Mouse (Mus musculus) bone marrow, adult 2 months (tissue): ENCODE results near the gene Cops9. TPM values are rescaled to one million over a fixed set of nuclear protein-coding genes. Genes with fewer than 3 reads are reported as not detected.

Experiments
- H3K27ac ChIP-seq: fragments of 200-500 bp; 2 replicates; pipeline ENCODE4 v1.5.1; 2012; ENCODE audit warnings: low read depth, mild to moderate bottlenecking, control low read depth, inconsistent platforms, low read length; ENCODE audit not compliant: control insufficient read depth, poor library complexity, insufficient read depth
- H3K4me1 ChIP-seq: fragments of 200-500 bp; 2 replicates; pipeline ENCODE4 v1.6.1; 2011; ENCODE audit warnings: low read length; ENCODE audit not compliant: control insufficient read depth, insufficient read depth
- H3K4me3 ChIP-seq: fragments of 200-500 bp; replicated peaks from 2 replicates; pipeline ENCODE3; 2011; ENCODE audit warnings: mild to moderate bottlenecking, low read depth, low read length, control low read depth; ENCODE audit not compliant: control insufficient read depth
- CTCF ChIP-seq: fragments of 200-500 bp; IDR thresholded peaks from 2 replicates; pipeline ENCODE4 v1.5.1; 2011; ENCODE audit warnings: low read length, control low read depth; ENCODE audit not compliant: control insufficient read depth, insufficient read depth
- POLR2A ChIP-seq: fragments of 200-500 bp; IDR thresholded peaks from 2 replicates; pipeline ENCODE4 v1.6.1; 2011; ENCODE audit warnings: low read depth, mild to moderate bottlenecking, control low read depth, low read length, borderline replicate concordance; ENCODE audit not compliant: control insufficient read depth
- WGBS: fragments of 180-500 bp; shearing (Covaris S2); methylation state at CpG from one replicate; pipeline ENCODE4 v1.1.7; 2018; 5-methylcytosine and 5-hydroxymethylcytosine counted together
- polyA plus RNA-seq: library from polyadenylated mRNA; stranded (reverse); fragments of >200 nt; gene quantifications from 2 replicates; pipeline ENCODE4 v1.2.4, GENCODE M21; 2011; ENCODE audit warnings: low replicate concordance; ENCODE audit not compliant: missing spikeins, insufficient read depth, insufficient read length

Cops9 gene
- polyA plus RNA-seq, 1 experiment, result 176 TPM

DNA sequence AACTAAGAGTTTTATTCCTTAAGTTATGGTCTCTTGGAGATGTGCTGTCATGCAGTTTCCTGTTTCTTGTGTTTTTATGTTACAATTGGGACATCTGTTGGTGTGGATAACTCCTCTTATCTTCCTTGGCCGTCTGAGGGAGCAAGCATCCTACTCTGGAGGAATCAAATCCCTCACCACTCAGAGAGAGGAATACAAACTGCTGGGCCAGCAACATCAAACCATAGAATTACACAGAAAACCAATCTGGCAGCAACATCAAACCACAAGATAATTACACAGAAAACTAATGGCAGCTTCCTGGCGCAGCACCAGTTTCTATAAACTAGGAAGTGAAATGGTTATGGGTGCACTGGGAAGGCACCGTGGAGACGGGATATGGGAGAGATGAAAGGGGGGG, 13.6 kb downstream of the Cops9 start:
- no peaks in the 10 kb centered on the region for H3K4me1 ChIP-seq
- H3K4me3 ChIP-seq, result no peak overlapping the region
- H3K27ac ChIP-seq, result no peak overlapping the region
- WGBS, result 12% methylated on average over 4 of the region's 4 CpGs
- no peak for TF ChIP-seq POLR2A
- TF ChIP-seq CTCF, result no peak

DNA sequence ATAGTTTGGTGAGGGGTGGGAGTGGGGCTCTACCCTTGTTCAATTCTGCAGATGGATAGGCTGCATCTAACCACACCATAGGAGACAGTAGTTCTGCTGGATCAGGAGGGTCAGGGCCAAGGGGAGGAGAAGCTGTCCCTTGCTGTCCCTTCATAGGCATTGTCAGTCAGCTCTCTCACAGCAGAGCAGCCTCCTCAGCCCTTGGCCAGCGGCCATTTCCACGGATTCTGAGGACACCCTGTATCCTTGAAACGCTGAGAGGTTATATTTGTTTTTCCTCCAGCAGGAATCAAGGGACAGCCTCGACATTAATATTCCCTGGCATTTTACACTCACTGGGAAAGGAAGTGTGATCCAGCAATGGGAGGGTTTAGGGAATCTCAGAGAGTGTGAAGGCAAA, 23.4 kb downstream of the Cops9 start:
- Histone ChIP-seq H3K4me3 (no peak overlapping the region), H3K27ac (no peak overlapping the region), H3K4me1 (no peaks in the 10 kb centered on the region)
- 63% methylated on average over 4 of the region's 4 CpGs for WGBS
- no peak for TF ChIP-seq CTCF
- no peak for TF ChIP-seq POLR2A

DNA sequence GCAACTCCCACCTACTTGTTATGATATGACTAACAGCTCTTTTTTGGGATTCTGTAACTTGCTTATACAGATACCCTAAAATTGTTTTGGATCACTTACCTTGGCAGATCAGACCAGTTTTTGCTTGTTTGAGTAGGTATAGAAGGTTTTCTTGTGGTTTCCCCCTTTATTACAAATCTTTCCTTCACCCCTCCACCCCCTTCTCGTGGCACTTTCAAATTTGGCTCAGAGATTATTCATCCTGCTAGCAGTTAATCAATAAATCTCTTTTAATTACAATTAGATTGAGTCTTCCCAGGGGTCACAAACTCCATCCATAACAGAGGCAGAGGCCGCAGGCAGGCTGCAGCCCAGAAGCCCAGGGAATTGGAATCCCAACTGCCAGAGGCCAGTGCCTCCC, 24.3 kb downstream of the Cops9 start, which contains the start of gene Olfr12:
TSS of gene Olfr12 (plus strand) at position 301 of the 400 bp plus-strand sequence.
- TF ChIP-seq POLR2A (no peak), CTCF (no peak)
- Histone ChIP-seq H3K4me1 (no peaks in the 10 kb centered on the region), H3K4me3 (no peak within 1 kb of the TSS), H3K27ac (no peak within 1 kb of the TSS)
- 58% methylated on average over 2 of the region's 2 CpGs for WGBS

DNA sequence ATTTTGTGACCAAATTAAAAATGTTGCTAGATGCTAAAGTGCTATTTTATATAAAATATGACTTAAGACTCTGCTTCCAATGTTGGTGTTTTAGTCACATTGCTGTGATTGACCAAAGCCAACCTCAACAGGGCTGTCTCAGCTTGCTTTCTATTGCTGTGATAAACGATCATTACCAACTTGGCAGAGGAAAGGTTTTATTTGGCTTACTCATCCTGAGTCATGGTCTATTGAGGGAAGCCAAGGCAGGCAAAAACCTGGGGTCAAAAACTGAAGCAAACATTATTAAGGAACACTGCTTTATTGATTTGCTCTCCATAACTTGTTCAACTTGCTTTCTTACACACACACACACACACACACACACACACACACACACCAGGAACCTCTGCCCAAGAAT, 25.7 kb downstream of the Cops9 start:
- no peak for TF ChIP-seq CTCF
- no peak for TF ChIP-seq POLR2A
- Histone ChIP-seq H3K4me3 (no peak overlapping the region), H3K4me1 (no peaks in the 10 kb centered on the region), H3K27ac (no peak overlapping the region)
- 28% methylated on average over 1 of the region's 1 CpGs for WGBS

DNA sequence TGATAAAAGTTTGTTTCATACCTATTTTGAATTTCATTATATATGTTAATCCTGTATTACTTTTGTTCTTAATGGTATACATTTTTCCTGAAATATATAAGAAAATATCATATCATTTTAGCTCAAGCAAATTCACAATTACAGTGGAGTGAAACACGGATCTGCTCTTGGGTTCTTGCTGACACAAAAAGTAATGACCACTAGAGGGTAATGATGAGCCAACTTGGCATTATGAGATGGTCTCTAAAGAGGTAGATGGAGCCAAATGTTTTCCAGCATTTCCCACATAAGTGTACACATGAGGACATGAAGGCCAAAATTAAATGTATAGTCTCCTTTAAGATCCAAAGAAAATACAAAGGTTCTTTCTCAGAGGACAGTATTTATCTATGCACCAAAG, 27.3 kb downstream of the Cops9 start:
- WGBS, result 0% methylated on average over 1 of the region's 1 CpGs
- TF ChIP-seq CTCF (no peak), POLR2A (no peak)
- H3K4me3 ChIP-seq, result no peak overlapping the region
- no peaks in the 10 kb centered on the region for H3K4me1 ChIP-seq
- no peak overlapping the region for H3K27ac ChIP-seq

DNA sequence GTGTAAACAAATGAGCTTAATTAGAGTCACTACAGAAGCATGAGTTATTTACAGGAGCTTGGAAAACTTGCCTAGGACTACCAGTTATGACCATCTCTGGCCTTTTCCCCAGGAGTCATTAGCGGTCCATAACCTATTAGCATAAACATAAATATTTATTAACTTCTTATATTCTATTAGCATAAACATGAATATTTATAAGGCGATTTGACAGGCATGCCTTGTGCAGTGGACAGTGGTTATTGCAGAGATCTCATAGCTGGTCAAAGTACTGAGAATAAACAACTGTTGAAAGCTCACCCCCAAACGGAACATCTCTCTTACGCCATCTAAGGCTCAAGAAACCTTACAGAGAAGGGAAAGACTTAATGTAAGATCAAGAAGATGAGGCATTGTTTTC, 28.6 kb downstream of the Cops9 start:
- Histone ChIP-seq H3K4me3 (no peak overlapping the region), H3K27ac (no peak overlapping the region), H3K4me1 (no peaks in the 10 kb centered on the region)
- TF ChIP-seq POLR2A, result no peak
- no peak for TF ChIP-seq CTCF
- WGBS, result 46% methylated on average over 4 of the region's 4 CpGs

DNA sequence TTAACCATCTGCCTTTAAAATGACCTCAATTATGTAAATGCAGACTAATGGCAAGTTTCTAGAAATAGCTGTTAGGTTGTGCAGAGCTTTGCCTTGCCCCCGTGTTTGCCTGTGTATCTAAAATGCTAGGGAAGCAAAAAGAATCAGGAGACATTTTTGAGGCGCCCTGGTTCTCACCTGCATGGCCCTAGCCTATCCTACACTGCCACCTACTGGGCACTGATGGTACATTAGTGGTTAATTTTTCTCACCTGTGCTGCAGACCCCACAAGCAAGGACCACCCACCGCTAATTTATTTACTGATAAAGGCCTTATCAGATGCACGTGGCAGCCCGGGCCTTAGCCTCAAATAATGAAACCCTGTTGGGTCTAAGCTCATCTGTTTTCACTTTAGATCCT, 30.8 kb downstream of the Cops9 start:
- TF ChIP-seq POLR2A (no peak), CTCF (peak; percentile 82)
- no peaks in the 10 kb centered on the region for H3K4me1 ChIP-seq
- 4% methylated on average over 5 of the region's 5 CpGs for WGBS
- no peak overlapping the region for H3K4me3 ChIP-seq
- H3K27ac ChIP-seq, result no peak overlapping the region

DNA sequence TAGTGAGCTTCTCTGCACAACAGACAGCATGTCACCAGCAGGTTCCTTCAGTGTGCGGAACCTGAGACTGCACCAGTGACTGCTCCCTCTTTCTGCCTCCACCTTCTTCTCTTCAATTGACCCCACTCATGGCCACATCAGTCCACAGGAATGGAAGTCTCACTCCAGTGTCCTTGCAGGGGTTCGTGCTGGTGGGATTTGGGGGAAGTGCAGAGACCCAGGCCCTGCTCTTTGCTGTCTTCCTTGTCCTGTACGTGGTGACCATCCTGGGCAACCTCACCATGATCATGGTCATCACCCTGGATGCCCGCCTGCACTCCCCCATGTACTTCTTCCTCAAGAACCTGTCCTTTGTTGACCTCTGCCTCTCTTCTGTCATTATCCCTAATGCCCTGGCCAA, 34.1 kb downstream of the Cops9 start:
- WGBS, result 67% methylated on average over 4 of the region's 4 CpGs
- Histone ChIP-seq H3K27ac (no peak overlapping the region), H3K4me1 (no peaks in the 10 kb centered on the region), H3K4me3 (no peak overlapping the region)
- TF ChIP-seq POLR2A, result no peak
- TF ChIP-seq CTCF, result no peak

DNA sequence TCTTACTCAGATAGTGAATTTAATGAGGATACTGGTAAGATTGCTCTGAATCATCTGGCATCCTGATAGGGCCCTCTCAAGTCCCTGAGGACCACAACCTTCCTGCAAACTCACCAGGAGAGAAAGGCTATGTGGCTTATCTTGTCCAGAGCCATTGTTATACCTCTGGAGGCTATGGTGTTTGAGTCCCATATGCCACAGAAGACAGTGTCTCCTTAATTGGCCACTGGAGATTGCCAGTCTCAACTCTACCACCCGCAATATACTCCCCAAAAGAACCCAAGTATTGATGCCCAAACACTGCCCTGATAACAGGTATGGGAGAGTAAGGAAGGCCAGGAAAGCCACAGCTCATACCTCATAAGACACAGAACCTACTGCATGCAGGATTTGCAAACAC, 36.3 kb downstream of the Cops9 start, which contains the start of gene Olfr1410:
TSS of gene Olfr1410 (plus strand) at position 301 of the 400 bp plus-strand sequence.
- Histone ChIP-seq H3K27ac (no peak within 1 kb of the TSS), H3K4me1 (no peaks in the 10 kb centered on the region), H3K4me3 (no peak within 1 kb of the TSS)
- TF ChIP-seq CTCF (no peak), POLR2A (no peak)
- 76% methylated on average over 1 of the region's 1 CpGs for WGBS
